Mouse (Mus musculus) cerebellum, adult 2 months (tissue): ENCODE measurements at regions not wholly inside any gene's neighbourhood (a gene's known extent, or its start where the extent isn't known, plus 50 kb on each side); places are given as distances from the start of the nearest gene placed in this dataset.

Source experiments
- CTCF ChIP-seq: fragments of 200-500 bp; IDR thresholded peaks from 2 replicates; pipeline ENCODE4 v1.5.1; 2011; ENCODE audit warnings: low read depth, mild to moderate bottlenecking, control low read depth, low read length, moderate library complexity, borderline replicate concordance; ENCODE audit not compliant: insufficient read depth
- POLR2A ChIP-seq: fragments of 200-500 bp; IDR thresholded peaks from 2 replicates; pipeline ENCODE4 v1.6.1; 2011; ENCODE audit warnings: low read length, control low read depth, borderline replicate concordance; ENCODE audit not compliant: insufficient read depth

- TF ChIP-seq POLR2A (no peak), CTCF (0 out of 2 replicates have a peak, but pooled peaks have one; percentile 20)
Observed at GRCm38 (mm10) chr8:35228449-35228848, 537.1 kb upstream of the Gm19410 start.
